Mouse (Mus musculus) left cerebral cortex, adult 2 months (tissue): ENCODE data around the gene Fgfr2. TPM values are rescaled to one million over a fixed set of nuclear protein-coding genes. Genes with fewer than 3 reads are reported as not detected.

Source experiments
- DNase-seq, 2 experiments: peaks; one replicate each; pipeline ENCODE4 v3.0.0; 2021 to 2022; ENCODE audit warnings: low spot score in 2 of 2, mixed read lengths in 1 of 2; ENCODE audit errors: extremely low spot score in 1 of 2
- H3K27ac ChIP-seq: fragments of 200-600 bp; 2 replicates; pipeline ENCODE4 v1.8.1; 2022
- H3K4me3 ChIP-seq: fragments of 200-600 bp; 2 replicates; pipeline ENCODE4 v1.8.1; 2022
- CTCF ChIP-seq: fragments of 200-600 bp; IDR thresholded peaks from 2 replicates; pipeline ENCODE4 v1.8.1; 2022; ENCODE audit warnings: antibody characterized with exemption, mild to moderate bottlenecking, moderate library complexity
- intact Hi-C: fragments of 180-260 bp; cut with DNase I; formaldehyde crosslinking; loops from one replicate; pipeline ENCODE4 v1.15.1; 2025
- total RNA-seq, 2 experiments: library from RNA; stranded (reverse); gene quantifications; 2 replicates each; pipeline ENCODE4 v1.2.3; 2021

Gene Fgfr2
- total RNA-seq, 2 experiments from 2014 or later: 47.3 to 47.4 TPM

DNA sequence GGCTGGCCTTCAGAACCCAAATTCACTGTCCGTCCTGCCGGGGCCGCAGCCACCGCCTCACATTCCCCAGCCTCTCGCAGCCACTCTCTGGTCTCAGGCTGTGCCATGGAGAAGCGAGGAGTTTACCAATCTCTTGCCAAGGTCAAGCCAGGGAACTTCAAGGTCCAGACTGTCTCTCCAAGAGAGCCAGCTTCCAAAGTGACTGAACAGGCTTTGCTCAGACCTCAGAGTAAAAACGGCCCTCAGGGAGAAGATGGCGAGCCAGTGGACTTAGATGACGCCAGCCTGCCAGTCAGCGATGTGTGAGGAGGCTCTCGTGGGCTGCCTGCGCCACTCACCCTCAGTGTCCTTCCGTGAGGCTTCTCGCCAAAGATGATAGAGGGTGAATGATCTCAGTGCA lies 2212.3 kb downstream of the Fgfr2 start:
- H3K27ac ChIP-seq: no peak overlapping the region
- intact Hi-C loops: loop anchor here (10.0 kb wide), 2 partner anchors 236 to 386 kb away; partner anchors contain the start of gene Ate1
- no peak for TF ChIP-seq CTCF
- DNase-seq: no peak
- no peak overlapping the region for H3K4me3 ChIP-seq

DNA sequence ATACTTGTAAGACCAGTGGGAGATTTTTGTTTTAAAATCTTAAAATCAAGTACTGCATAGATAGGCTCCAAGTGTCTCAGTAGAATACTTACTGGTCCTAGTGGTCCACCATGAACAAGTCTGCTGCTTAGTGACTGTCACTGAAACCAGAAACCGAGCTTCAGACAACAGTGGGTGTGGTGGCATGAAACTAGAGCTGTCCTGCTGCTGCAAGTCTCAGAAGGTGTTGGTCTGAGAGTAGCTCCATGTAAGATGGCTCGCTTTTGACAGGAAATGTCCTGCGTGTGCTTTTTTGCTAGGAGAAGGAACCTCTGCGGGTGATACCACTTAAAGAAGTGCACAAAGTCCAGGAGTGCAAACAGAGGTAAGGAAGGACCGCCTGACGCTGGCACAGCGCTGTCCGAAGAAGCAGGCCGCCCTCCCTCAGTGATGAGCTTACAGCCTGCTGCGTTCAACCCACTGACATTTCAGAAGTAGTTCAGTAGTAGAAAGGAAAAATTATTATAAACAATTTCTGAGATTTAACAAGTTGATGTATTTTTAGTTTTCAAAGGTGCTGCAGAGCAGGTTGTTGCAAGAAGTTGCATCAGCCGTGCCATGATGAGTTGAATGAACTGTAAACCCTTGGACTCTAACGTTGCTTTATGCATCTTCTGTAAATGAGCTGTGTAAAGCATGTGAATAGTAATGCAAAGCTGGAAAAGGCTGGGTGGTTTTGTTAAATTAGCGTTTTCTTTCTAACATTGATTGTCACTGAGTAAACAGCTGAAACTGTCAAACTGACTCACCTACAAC lies 2218.4 kb downstream of the Fgfr2 start:
- intact Hi-C loops: no loop called here
- TF ChIP-seq CTCF: no peak

DNA sequence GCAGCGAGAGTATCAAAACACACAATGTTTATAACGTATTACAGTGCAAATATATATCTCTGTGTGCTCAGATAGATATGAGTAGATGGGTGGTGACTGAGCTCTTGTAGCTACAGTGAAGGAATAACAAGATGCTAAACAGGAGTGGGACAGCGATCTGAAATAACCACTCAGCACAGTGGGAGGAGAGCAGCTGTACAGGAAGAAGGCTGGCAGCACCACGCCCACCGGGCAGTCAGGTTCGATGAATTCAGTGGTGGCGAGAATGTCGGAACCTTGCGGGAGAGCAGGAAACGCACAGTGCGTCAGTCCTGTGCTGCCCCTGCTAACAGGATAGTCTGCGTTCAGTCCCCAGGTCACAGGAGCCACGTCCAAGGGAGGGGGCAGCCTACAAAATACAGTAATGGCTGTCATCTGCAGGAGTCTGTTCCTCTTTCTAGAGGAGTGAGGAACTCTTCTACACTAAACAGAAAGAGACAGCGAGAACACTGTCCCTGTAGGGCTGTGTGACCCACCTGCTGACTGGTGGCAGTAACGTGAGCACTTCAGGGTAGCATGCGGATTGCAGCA lies 2219.6 kb downstream of the Fgfr2 start:
- peak in 1 of 2 experiments; percentile 60 for DNase-seq

More for the DNA sequence above, 2218.4 kb downstream of the Fgfr2 start:
- DNase-seq: no peak
- Histone ChIP-seq H3K4me3 (no peak overlapping the region), H3K27ac (no peak overlapping the region)

DNA sequence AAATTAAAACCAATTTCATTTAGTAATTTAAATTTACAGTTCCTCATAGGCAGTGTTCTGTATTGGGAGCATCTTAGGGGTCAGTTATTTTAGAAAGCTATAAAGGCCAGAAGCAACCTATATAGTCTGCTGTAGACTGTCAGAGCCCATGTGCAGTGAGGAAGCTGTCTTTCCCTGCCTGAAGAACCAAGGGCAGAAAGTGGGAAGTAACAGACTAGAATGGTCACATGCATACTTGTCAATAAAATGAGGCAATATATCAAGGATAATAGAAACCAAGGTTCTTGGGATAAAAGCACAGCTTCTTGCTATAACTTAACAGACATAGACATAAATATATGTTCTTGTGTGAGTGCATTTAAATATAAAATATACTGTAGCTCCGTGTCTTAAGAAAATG lies 2220.2 kb downstream of the Fgfr2 start:
- DNase-seq: no peak
- Histone ChIP-seq H3K4me3 (no peak overlapping the region), H3K27ac (0 out of 2 replicates have a peak overlapping the region, but pooled peaks have one; percentile 7)
- intact Hi-C loops: no loop called here
- TF ChIP-seq CTCF: no peak

More for the DNA sequence above, 2219.6 kb downstream of the Fgfr2 start:
- no peak overlapping the region for H3K4me3 ChIP-seq
- intact Hi-C loops: no loop called here
- no peak for TF ChIP-seq CTCF
- H3K27ac ChIP-seq: peak overlapping the region; percentile 50; the same call in 1 of the 2 replicates

DNA sequence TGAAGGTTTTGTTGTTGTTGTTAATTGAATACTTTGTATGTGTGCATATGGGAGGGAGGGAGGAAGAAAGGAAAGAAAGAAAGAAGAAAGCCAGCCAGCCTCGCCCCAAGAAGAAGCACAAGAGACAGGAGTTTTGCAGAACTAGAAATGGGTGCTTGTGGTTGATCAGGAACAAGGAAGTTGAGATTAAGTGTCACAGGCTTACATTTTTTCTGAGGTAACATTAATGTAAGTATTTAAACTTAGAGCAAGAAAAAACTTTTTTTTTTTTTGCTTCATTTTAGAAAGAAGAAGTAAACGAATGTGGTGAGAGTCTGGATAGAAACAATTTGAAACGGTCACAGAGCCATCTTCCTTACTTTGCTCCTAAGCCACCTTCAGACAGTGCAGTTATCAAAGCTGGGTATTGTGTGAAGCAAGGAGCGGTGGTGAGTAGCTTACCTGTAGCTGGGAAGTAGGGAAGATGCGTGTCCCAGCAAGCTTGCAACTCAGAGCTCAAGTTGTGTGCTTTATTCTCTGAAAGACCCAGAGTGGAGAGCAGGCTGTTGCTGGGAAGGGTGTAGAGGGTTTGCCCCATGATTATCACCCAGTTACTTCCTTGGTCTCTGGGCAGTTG lies 2222.8 kb downstream of the Fgfr2 start:
- Histone ChIP-seq H3K4me3 (no peak overlapping the region), H3K27ac (no peak overlapping the region)
- intact Hi-C loops: no loop called here
- no peak for TF ChIP-seq CTCF
- DNase-seq: no peak

DNA sequence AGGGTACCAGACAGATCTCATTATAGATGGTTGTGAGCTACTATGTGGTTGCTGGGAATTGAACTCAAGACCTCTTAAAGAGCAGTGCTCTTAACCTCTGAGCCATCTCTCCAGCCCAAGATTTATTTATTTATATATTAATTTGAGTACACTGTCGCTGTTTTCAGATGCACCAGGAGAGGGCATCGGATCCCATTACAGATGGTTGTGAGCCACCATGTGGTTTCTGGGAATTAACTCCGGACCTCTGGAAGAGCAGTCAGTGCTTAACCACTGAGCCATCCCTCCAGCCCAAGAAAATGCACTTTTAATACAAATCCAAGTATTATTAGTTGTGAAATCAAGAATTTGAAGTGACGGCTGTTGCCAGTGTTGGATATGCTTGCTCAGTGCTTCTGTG lies 2224.8 kb downstream of the Fgfr2 start:
- Histone ChIP-seq H3K4me3 (no peak overlapping the region), H3K27ac (no peak overlapping the region)
- peak; percentile 39 for TF ChIP-seq CTCF
- DNase-seq: no peak
- intact Hi-C loops: no loop called here

DNA sequence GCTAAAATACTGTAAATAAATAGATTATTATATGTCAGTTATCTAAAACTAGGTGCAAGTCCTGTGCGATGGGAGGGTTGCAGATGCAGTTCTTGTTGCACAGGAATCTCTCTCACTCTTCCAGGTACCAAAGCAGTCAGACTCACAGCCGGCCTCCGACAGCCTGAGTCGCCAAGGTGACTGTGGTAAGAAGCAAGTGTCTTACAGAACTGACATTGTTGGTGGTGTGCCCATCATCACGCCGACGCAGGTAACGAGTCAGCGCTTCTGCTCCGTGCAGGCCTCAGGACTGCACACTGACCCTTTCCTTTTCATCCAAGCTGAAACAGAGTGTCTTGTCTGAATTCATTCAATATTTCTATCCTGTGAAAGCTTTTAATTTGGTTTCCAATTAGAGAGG lies 2225.9 kb downstream of the Fgfr2 start:
- no peak for TF ChIP-seq CTCF
- H3K27ac ChIP-seq: no peak overlapping the region
- no peak for DNase-seq
- intact Hi-C loops: no loop called here
- H3K4me3 ChIP-seq: no peak overlapping the region

DNA sequence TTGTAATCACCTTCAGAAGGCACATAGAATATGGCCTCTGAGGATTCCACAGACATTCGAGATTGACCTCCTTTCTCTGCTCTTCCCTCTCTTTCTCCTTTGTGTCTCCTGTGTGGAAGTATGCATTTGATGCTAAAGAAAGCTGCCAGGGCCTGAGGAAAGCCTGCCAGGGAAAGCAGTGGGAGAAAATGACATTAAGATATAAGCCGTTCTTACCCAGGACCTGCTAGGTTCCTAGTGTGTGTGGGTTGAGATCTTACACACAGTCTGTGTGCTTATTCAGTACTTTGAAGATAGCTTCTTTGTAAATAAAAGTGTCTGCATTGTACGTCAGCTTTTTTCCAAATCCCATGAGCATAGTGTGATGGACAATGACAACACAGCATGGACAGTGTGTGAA lies 2227.1 kb downstream of the Fgfr2 start:
- H3K4me3 ChIP-seq: no peak overlapping the region
- peak overlapping the region; percentile 78 for H3K27ac ChIP-seq
- no peak for DNase-seq
- intact Hi-C loops: no loop called here
- no peak for TF ChIP-seq CTCF

DNA sequence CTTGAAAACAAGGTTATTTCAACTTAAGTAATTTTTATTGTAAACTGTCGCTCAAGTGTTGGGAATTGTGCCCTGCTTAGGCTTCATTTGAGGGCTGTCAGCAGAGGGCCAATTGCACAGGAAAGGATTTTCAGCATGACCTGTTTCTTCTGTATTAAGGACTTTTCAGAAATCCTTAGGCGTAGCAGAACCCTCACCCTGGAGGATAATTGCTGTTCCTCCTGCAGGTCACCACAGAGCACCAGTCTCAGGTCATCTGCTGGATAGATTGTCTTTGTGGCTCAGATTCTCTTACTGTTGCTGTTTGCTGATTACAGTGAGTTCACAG lies 2227.6 kb downstream of the Fgfr2 start:
- TF ChIP-seq CTCF: no peak
- Histone ChIP-seq H3K4me3 (no peak overlapping the region), H3K27ac (peak overlapping the region; percentile 78)
- intact Hi-C loops: no loop called here
- DNase-seq: no peak

DNA sequence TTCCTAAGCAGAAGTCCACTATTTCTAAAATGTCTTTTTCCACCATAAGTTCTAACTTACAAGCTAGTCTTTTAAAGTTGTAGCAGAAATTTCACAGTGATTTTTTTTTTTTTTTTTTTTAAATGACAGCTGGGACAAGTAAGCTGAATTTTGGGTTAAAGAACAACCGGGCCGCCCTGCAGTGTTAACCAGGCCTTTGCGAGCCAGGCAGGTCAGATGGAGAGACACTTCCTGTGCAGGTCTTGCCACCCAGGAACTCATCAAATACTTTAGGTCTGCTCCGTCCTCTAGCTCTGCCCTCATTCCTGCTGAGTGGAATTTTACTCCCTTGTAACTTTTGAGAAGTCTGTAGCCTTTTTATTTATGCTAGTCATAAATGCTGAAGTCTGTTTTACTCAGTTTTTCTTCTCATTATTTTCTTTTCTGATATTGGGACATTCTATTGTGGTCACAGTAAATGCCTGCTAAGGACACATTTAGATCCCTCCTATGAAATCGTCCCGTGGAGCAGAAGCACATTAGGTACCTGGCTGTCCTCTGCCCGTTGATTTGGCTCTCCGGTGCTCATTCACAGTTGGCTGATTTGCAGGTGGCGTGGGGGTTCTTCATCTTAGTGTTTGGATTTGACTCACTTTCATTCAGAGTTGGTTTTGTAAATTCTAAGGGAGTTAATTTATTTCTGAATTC lies 2228.1 kb downstream of the Fgfr2 start:
- intact Hi-C loops: no loop called here
- H3K27ac ChIP-seq: peak overlapping the region; percentile 78; the same call in 1 of the 2 replicates
- no peak overlapping the region for H3K4me3 ChIP-seq
- TF ChIP-seq CTCF: no peak
- no peak for DNase-seq

DNA sequence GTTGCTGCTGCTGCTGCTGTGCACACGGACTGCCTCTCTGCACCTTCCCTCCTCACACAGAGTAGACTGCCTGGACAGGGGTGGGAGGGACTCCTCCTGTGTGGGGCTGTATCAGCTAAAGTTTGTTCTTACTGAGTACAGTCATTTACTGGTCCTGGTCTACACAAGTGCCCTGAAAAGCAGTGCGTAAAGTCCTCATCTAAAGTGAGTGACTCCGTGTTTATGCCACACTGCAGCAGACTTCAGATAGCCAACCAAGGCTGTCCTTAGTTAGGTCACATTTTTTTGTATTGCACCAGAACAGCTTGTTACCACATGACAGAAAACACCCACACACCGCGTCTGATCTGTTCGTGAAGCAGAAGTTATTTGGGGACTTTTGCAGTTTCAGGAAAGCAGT lies 2230.2 kb downstream of the Fgfr2 start:
- peak; percentile 37 for DNase-seq
- Histone ChIP-seq H3K4me3 (no peak overlapping the region), H3K27ac (peak overlapping the region; percentile 66)
- no peak for TF ChIP-seq CTCF
- intact Hi-C loops: loop anchor here (2.0 kb wide), 1 partner anchor 26 kb away; no protein-coding TSS in a partner anchor

DNA sequence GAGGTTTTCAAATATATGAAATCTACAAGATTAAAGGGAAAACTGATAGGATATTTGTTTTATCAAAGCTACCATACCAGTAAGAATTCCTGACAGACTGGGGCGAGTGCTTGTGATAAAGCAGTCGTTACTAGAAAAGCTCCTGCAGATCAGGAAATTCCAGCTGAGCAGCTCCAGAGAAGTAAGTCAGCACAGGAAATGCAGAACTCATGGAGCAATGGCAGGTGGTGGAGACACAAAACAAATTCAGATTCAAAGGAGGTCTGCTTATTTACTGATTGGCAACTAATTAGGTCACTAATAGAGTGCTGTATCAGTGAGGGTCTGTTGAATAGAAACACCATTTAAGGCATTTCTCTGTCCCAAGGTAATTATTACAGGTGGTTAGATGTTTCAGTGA lies 2232.3 kb downstream of the Fgfr2 start:
- no peak for TF ChIP-seq CTCF
- intact Hi-C loops: no loop called here
- no peak overlapping the region for H3K4me3 ChIP-seq
- H3K27ac ChIP-seq: peak overlapping the region; percentile 10; the same call in 1 of the 2 replicates
- no peak for DNase-seq
